In genomic region chr17:28736486-28736885, GRCm38 (mm10) we compare ENCODE assay signal across 15 mouse cellular contexts. TPM values are rescaled to one million over a fixed set of nuclear protein-coding genes. Genes with fewer than 3 reads are reported as not detected.
A peak's percentile ranks its signal among the peaks of the same experiment; 100 is the strongest.
DNase-seq lines count a peak whose midpoint lies in the region; ATAC-seq and TF ChIP-seq lines count a peak whose summit lies in the region.
"Had no signal": no experiment of that assay in that cellular context is flagged by ENCODE, and none has a peak within 500 bp of the region (broad histone marks: within the 10 kb centered on the region; RNA-seq: fewer than 3 reads in every experiment).

No protein-coding gene starts in this region.

- H3K9ac ChIP-seq in liver, embryonic 13.5 days = no peak overlapping the region
- no peak overlapping the region for H3K9ac ChIP-seq in forebrain, embryonic 12.5 days
- H3K9ac ChIP-seq: heart, embryonic 15.5 days; midbrain, embryonic 12.5 days had no signal

- WGBS in liver, embryonic 13.5 days (ENCODE audit: insufficient replicate concordance) = 48% methylated on average over 4 of the region's 4 CpGs
- 89% methylated on average over 4 of the region's 4 CpGs for WGBS in forebrain, embryonic 12.5 days

- peak; percentile 29; the same call in 1 of the 2 replicates for ATAC-seq in liver, embryonic 13.5 days (ENCODE audit: low read depth)
- ATAC-seq in forebrain, embryonic 12.5 days (ENCODE audit: low FRiP score) = no peak

- H3K36me3 ChIP-seq in liver, embryonic 13.5 days = peaks cover 78% of the 10 kb centered on the region
- H3K36me3 ChIP-seq in forebrain, embryonic 12.5 days (replicated peaks) = peaks cover 40% of the 10 kb centered on the region

- H3K4me2 ChIP-seq in liver, embryonic 13.5 days = no peak overlapping the region
- no peak overlapping the region for H3K4me2 ChIP-seq in forebrain, embryonic 12.5 days
- H3K4me2 ChIP-seq: heart, embryonic 15.5 days; midbrain, embryonic 12.5 days had no signal

- H3K27me3 ChIP-seq in liver, embryonic 13.5 days = no peaks in the 10 kb centered on the region
- no peaks in the 10 kb centered on the region for H3K27me3 ChIP-seq in forebrain, embryonic 12.5 days
- H3K27me3 ChIP-seq: heart, embryonic 15.5 days; midbrain, embryonic 12.5 days had no signal

- TF ChIP-seq CTCF in bone marrow macrophage, adult 2 months (IDR thresholded peaks at IDR 0.05; ENCODE audit: low read depth, low read length) = no peak

- TF ChIP-seq POLR2A in bone marrow macrophage, adult 2 months (IDR thresholded peaks at IDR 0.05; ENCODE audit: borderline replicate concordance, low read depth, low read length) = no peak

- DNase-seq in lung, postnatal 36 days = peak; percentile 18
- DNase-seq in lung, postnatal 25 days (ENCODE audit: low spot score) = no peak
- DNase-seq in liver, embryonic 13.5 days = peak; percentile 9
- peak; percentile 25 for DNase-seq in naive thymus-derived CD4-positive, alpha-beta T cell, adult 2 months (ENCODE audit: low read depth)
- DNase-seq in adrenal gland, adult 8-10 months = no peak
- DNase-seq: cerebellum, adult 9-10 months; gastrocnemius, postnatal 36 days; left cerebral cortex, postnatal 4 days; lung, adult 2 months; spleen, adult 18-20 months had no signal

- no peaks in the 10 kb centered on the region for H3K9me3 ChIP-seq in liver, embryonic 13.5 days (replicated peaks)
- H3K9me3 ChIP-seq in forebrain, embryonic 12.5 days = no peaks in the 10 kb centered on the region
- H3K9me3 ChIP-seq: heart, embryonic 15.5 days; midbrain, embryonic 12.5 days had no signal

- H3K4me1 ChIP-seq in bone marrow macrophage, adult 2 months (ENCODE audit: control insufficient read depth, insufficient read depth, low read length) = peaks cover 50% of the 10 kb centered on the region
- peaks cover 11% of the 10 kb centered on the region; the same call in 1 of the 2 replicates for H3K4me1 ChIP-seq in liver, embryonic 13.5 days (replicated peaks)
- H3K4me1 ChIP-seq in forebrain, embryonic 12.5 days = no peaks in the 10 kb centered on the region
- H3K4me1 ChIP-seq: heart, embryonic 15.5 days; midbrain, embryonic 12.5 days had no signal

- H3K27ac ChIP-seq in bone marrow macrophage, adult 2 months (ENCODE audit: insufficient read depth, low read depth, low read length) = peak overlapping the region; percentile 88
- peak overlapping the region; percentile 60 for H3K27ac ChIP-seq in liver, embryonic 13.5 days
- H3K27ac ChIP-seq in forebrain, embryonic 12.5 days = no peak overlapping the region
- H3K27ac ChIP-seq: heart, embryonic 15.5 days; kidney, postnatal 0 days; midbrain, embryonic 12.5 days had no signal

- H3K4me3 ChIP-seq in bone marrow macrophage, adult 2 months (ENCODE audit: insufficient read depth, low read length) = no peak overlapping the region
- no peak overlapping the region for H3K4me3 ChIP-seq in liver, embryonic 13.5 days (replicated peaks)
- no peak overlapping the region for H3K4me3 ChIP-seq in forebrain, embryonic 12.5 days (replicated peaks)
- H3K4me3 ChIP-seq: heart, embryonic 15.5 days; midbrain, embryonic 12.5 days had no signal

RNA-seq across cellular contexts. Expression of gene AC170998.1, which starts 10.6 kb away (rescaled TPM):
- 4.0 and 11.4 TPM in 2 replicates for polyA plus RNA-seq in bone marrow macrophage, adult 2 months (2012; ENCODE audit: insufficient read depth, insufficient read length, missing spikeins)
- polyA plus RNA-seq in liver, embryonic 13.5 days (2015; fragmentation: Nextera tagmentation; extraction: Ambion mirVana) = 0.75 and 1.2 TPM in 2 replicates
- 3.0 and 3.6 TPM in 2 replicates for polyA plus RNA-seq in forebrain, embryonic 12.5 days (2016; fragmentation: Nextera tagmentation; extraction: Ambion mirVana)
- total RNA-seq in adrenal gland, adult 8-10 months (2022) = 1 to 10 TPM in 3 of 4 experiments, under 1 TPM in 1; 0.58 to 3.7 (median 2.1) TPM

RNA-seq across cellular contexts. Expression of gene Mapk13, which starts 32.6 kb away (rescaled TPM):
- 0.27 TPM in 1 of 2 replicates, not detected in the other for polyA plus RNA-seq in bone marrow macrophage, adult 2 months (2012; ENCODE audit: insufficient read depth, insufficient read length, missing spikeins)
- 1.7 and 2.2 TPM in 2 replicates for polyA plus RNA-seq in liver, embryonic 13.5 days (2015; fragmentation: Nextera tagmentation; extraction: Ambion mirVana)
- polyA plus RNA-seq in forebrain, embryonic 12.5 days (2016; fragmentation: Nextera tagmentation; extraction: Ambion mirVana) = 2.5 and 5.3 TPM in 2 replicates
- total RNA-seq in adrenal gland, adult 8-10 months (2022) = 100 to 1,000 TPM; 128 to 457 (median 281) TPM
- total RNA-seq: gastrocnemius, postnatal 36 days had no signal

RNA-seq across cellular contexts. Expression of gene Mapk14, which starts 45.4 kb away (rescaled TPM):
- 192 and 195 TPM in 2 replicates for polyA plus RNA-seq in bone marrow macrophage, adult 2 months (2012; ENCODE audit: insufficient read depth, insufficient read length, missing spikeins)
- 30.8 and 32.5 TPM in 2 replicates for polyA plus RNA-seq in liver, embryonic 13.5 days (2015; fragmentation: Nextera tagmentation; extraction: Ambion mirVana)
- 38.0 and 39.8 TPM in 2 replicates for polyA plus RNA-seq in forebrain, embryonic 12.5 days (2016; fragmentation: Nextera tagmentation; extraction: Ambion mirVana)
- 10 to 100 TPM; 71.9 to 99.0 (median 78.8) TPM for total RNA-seq in adrenal gland, adult 8-10 months (2022)

RNA-seq across cellular contexts. Expression of gene Slc26a8, which starts 46.5 kb away (rescaled TPM):
- polyA plus RNA-seq in bone marrow macrophage, adult 2 months (2012; ENCODE audit: insufficient read depth, insufficient read length, missing spikeins) = 0.95 TPM in 1 of 2 replicates, not detected in the other
- polyA plus RNA-seq in liver, embryonic 13.5 days (2015; fragmentation: Nextera tagmentation; extraction: Ambion mirVana) = 0.09 and 0.20 TPM in 2 replicates
- 0.80 and 0.90 TPM in 2 replicates for polyA plus RNA-seq in forebrain, embryonic 12.5 days (2016; fragmentation: Nextera tagmentation; extraction: Ambion mirVana)
- total RNA-seq in adrenal gland, adult 8-10 months (2022) = 1 to 10 TPM; 1.4 to 3.1 (median 2.5) TPM

Comparison
In these comparisons a context has a peak if more than half of its experiments do, and no peak if none do; other contexts are left out.
1. DNase-seq: peak in lung, postnatal 36 days (single experiment), liver, embryonic 13.5 days (single experiment) and naive thymus-derived CD4-positive, alpha-beta T cell, adult 2 months (single experiment); none in lung, postnatal 25 days (single experiment) and adrenal gland, adult 8-10 months (single experiment).